8 mouse cellular contexts compared by ENCODE assay signal in genomic region chr4:133092453-133092901, GRCm38 (mm10). TPM values are rescaled to one million over a fixed set of nuclear protein-coding genes. Genes with fewer than 3 reads are reported as not detected.
A peak's percentile ranks its signal among the peaks of the same experiment; 100 is the strongest.
DNase-seq lines count a peak whose midpoint lies in the region; ATAC-seq lines count a peak whose summit lies in the region.

No protein-coding gene starts in this region.

- H3K4me1 ChIP-seq in forebrain, embryonic 15.5 days = peaks cover 70% of the 10 kb centered on the region
- H3K4me1 ChIP-seq in hindbrain, embryonic 14.5 days (replicated peaks; ENCODE audit: control insufficient read depth, insufficient read depth, low read length) = peaks cover 49% of the 10 kb centered on the region
- H3K4me1 ChIP-seq in limb, embryonic 11.5 days (ENCODE audit: control insufficient read depth, insufficient read depth, low read length) = peaks cover 62% of the 10 kb centered on the region
- H3K4me1 ChIP-seq in midbrain, embryonic 13.5 days (replicated peaks) = peaks cover 63% of the 10 kb centered on the region
- H3K4me1 ChIP-seq in stomach, embryonic 16.5 days (ENCODE audit: control insufficient read depth, insufficient read depth, low read length) = peaks cover 74% of the 10 kb centered on the region

- no peaks in the 10 kb centered on the region for H3K36me3 ChIP-seq in forebrain, embryonic 15.5 days
- H3K36me3 ChIP-seq in hindbrain, embryonic 14.5 days (replicated peaks; ENCODE audit: control insufficient read depth, insufficient read depth) = no peaks in the 10 kb centered on the region
- no peaks in the 10 kb centered on the region for H3K36me3 ChIP-seq in limb, embryonic 11.5 days (ENCODE audit: control insufficient read depth, insufficient read depth, low read length)
- H3K36me3 ChIP-seq in midbrain, embryonic 13.5 days = no peaks in the 10 kb centered on the region
- no peaks in the 10 kb centered on the region for H3K36me3 ChIP-seq in stomach, embryonic 16.5 days (ENCODE audit: control insufficient read depth, insufficient read depth, low read length)

- H3K4me2 ChIP-seq in forebrain, embryonic 15.5 days (replicated peaks) = peak overlapping the region; percentile 28
- H3K4me2 ChIP-seq in hindbrain, embryonic 14.5 days (replicated peaks) = peak overlapping the region; percentile 30
- peak overlapping the region; percentile 33 for H3K4me2 ChIP-seq in limb, embryonic 11.5 days (ENCODE audit: low read depth, severe bottlenecking)
- peak overlapping the region; percentile 35 for H3K4me2 ChIP-seq in midbrain, embryonic 13.5 days (replicated peaks)
- peak overlapping the region; percentile 49 for H3K4me2 ChIP-seq in stomach, embryonic 16.5 days (ENCODE audit: low read depth, low read length)

- ATAC-seq in activated CD4-positive, CD25-positive, alpha-beta regulatory T cell, adult 4 months = peak; percentile 11
- peak; percentile 47 for ATAC-seq in forebrain, embryonic 15.5 days (replicated peaks)
- peak; percentile 61 for ATAC-seq in hindbrain, embryonic 14.5 days (ENCODE audit: low FRiP score)
- ATAC-seq in limb, embryonic 11.5 days (ENCODE audit: insufficient number of reproducible peaks, low FRiP score, low TSS enrichment, low read depth) = no peak
- peak; percentile 41; the same call in 1 of the 2 replicates for ATAC-seq in midbrain, embryonic 13.5 days
- peak; percentile 49; the same call in 1 of the 2 replicates for ATAC-seq in stomach, embryonic 16.5 days (ENCODE audit: insufficient read depth, low FRiP score)

- no peaks in the 10 kb centered on the region for H3K9me3 ChIP-seq in forebrain, embryonic 15.5 days
- no peaks in the 10 kb centered on the region for H3K9me3 ChIP-seq in hindbrain, embryonic 14.5 days (ENCODE audit: control insufficient read depth, low read length)
- H3K9me3 ChIP-seq in limb, embryonic 11.5 days (ENCODE audit: control insufficient read depth, low read length) = no peaks in the 10 kb centered on the region
- no peaks in the 10 kb centered on the region for H3K9me3 ChIP-seq in midbrain, embryonic 13.5 days
- no peaks in the 10 kb centered on the region for H3K9me3 ChIP-seq in stomach, embryonic 16.5 days (replicated peaks; ENCODE audit: control insufficient read depth, low read length)

- H3K4me3 ChIP-seq in forebrain, embryonic 15.5 days = 0 out of 2 replicates have a peak overlapping the region, but pooled peaks have one; percentile 0
- no peak overlapping the region for H3K4me3 ChIP-seq in hindbrain, embryonic 14.5 days (replicated peaks; ENCODE audit: low read length)
- no peak overlapping the region for H3K4me3 ChIP-seq in limb, embryonic 11.5 days (ENCODE audit: low read depth, low read length)
- no peak overlapping the region for H3K4me3 ChIP-seq in midbrain, embryonic 13.5 days (replicated peaks)
- peak overlapping the region; percentile 17; the same call in 1 of the 2 replicates for H3K4me3 ChIP-seq in stomach, embryonic 16.5 days (replicated peaks; ENCODE audit: low read length)

- no peaks in the 10 kb centered on the region for H3K27me3 ChIP-seq in forebrain, embryonic 15.5 days
- no peaks in the 10 kb centered on the region for H3K27me3 ChIP-seq in hindbrain, embryonic 14.5 days (ENCODE audit: control insufficient read depth, insufficient read depth, low read length)
- no peaks in the 10 kb centered on the region for H3K27me3 ChIP-seq in limb, embryonic 11.5 days (ENCODE audit: control insufficient read depth, insufficient read depth, low read length)
- 0 out of 2 replicates have a peak, but pooled peaks cover 6% of the 10 kb centered on the region for H3K27me3 ChIP-seq in midbrain, embryonic 13.5 days
- H3K27me3 ChIP-seq in stomach, embryonic 16.5 days (ENCODE audit: control insufficient read depth, insufficient read depth, low read length) = no peaks in the 10 kb centered on the region

- peak; percentile 73 for DNase-seq in embryo, embryonic 11 days
- DNase-seq in embryo, embryonic 10.5 days (ENCODE audit: low spot score) = no peak
- peak; percentile 63 for DNase-seq in hindbrain, embryonic 14.5 days (ENCODE audit: low spot score)
- DNase-seq in limb, embryonic 11.5 days (ENCODE audit: low spot score) = peak; percentile 65

- H3K27ac ChIP-seq in forebrain, embryonic 15.5 days (replicated peaks) = peak overlapping the region; percentile 93
- peak overlapping the region; percentile 85 for H3K27ac ChIP-seq in hindbrain, embryonic 14.5 days
- H3K27ac ChIP-seq in limb, embryonic 11.5 days (replicated peaks; ENCODE audit: low read depth, low read length) = peak overlapping the region; percentile 68
- peak overlapping the region; percentile 67 for H3K27ac ChIP-seq in midbrain, embryonic 13.5 days
- H3K27ac ChIP-seq in stomach, embryonic 16.5 days (ENCODE audit: low read length) = peak overlapping the region; percentile 94

- 1% methylated on average over 18 of the region's 18 CpGs for WGBS in forebrain, embryonic 15.5 days
- 4% methylated on average over 18 of the region's 18 CpGs for WGBS in hindbrain, embryonic 14.5 days
- WGBS in limb, embryonic 11.5 days = 7% methylated on average over 18 of the region's 18 CpGs
- WGBS in midbrain, embryonic 13.5 days = 3% methylated on average over 18 of the region's 18 CpGs
- 12% methylated on average over 18 of the region's 18 CpGs for WGBS in stomach, embryonic 16.5 days

- peak overlapping the region; percentile 5; the same call in 1 of the 2 replicates for H3K9ac ChIP-seq in forebrain, embryonic 15.5 days (replicated peaks)
- peak overlapping the region; percentile 40; the same call in 1 of the 2 replicates for H3K9ac ChIP-seq in hindbrain, embryonic 14.5 days
- peak overlapping the region; percentile 50; the same call in 1 of the 2 replicates for H3K9ac ChIP-seq in limb, embryonic 11.5 days (ENCODE audit: low read length)
- H3K9ac ChIP-seq in midbrain, embryonic 13.5 days (replicated peaks) = peak overlapping the region; percentile 47
- peak overlapping the region; percentile 67 for H3K9ac ChIP-seq in stomach, embryonic 16.5 days (ENCODE audit: low read length)

RNA-seq across cellular contexts. Expression of gene Wasf2, which starts 37.8 kb away (rescaled TPM):
- polyA plus RNA-seq in activated CD4-positive, CD25-positive, alpha-beta regulatory T cell, adult 4 months (2017; shearing (Covaris generic)) = 100 to 1,000 TPM in 1 of 2 experiments, 10 to 100 TPM in 1; 83.0 to 104 TPM
- polyA plus RNA-seq in forebrain, embryonic 15.5 days (2015; fragmentation: Nextera tagmentation; extraction: Ambion mirVana) = 31.8 and 33.6 TPM in 2 replicates
- 21.0 and 23.9 TPM in 2 replicates for polyA plus RNA-seq in hindbrain, embryonic 14.5 days (2014; fragmentation: Nextera tagmentation; extraction: Ambion mirVana)
- 54.7 and 63.6 TPM in 2 replicates for polyA plus RNA-seq in limb, embryonic 11.5 days (2014; fragmentation: Nextera tagmentation; extraction: Ambion mirVana)
- polyA plus RNA-seq in midbrain, embryonic 13.5 days (2015; fragmentation: Nextera tagmentation; extraction: Ambion mirVana) = 28.8 and 34.2 TPM in 2 replicates
- 84.3 and 98.6 TPM in 2 replicates for polyA plus RNA-seq in stomach, embryonic 16.5 days (2015; fragmentation: Nextera tagmentation; extraction: Ambion mirVana)

Comparison
In these comparisons a context has a peak if more than half of its experiments do, and no peak if none do; other contexts are left out.
1. H3K4me3 ChIP-seq: peak in forebrain, embryonic 15.5 days (single experiment) and stomach, embryonic 16.5 days (single experiment); none in hindbrain, embryonic 14.5 days (single experiment), limb, embryonic 11.5 days (single experiment) and midbrain, embryonic 13.5 days (single experiment).
2. H3K9ac ChIP-seq: peak in every context shown above with its lines; median percentile 67 in stomach, embryonic 16.5 days; 50 in limb, embryonic 11.5 days; 47 in midbrain, embryonic 13.5 days; 40 in hindbrain, embryonic 14.5 days; 5 in forebrain, embryonic 15.5 days.
3. Peak in every context shown above with its lines, with median percentiles within 50 percentile points of each other: H3K27ac ChIP-seq and H3K4me2 ChIP-seq.